Mouse (Mus musculus) heart, adult 9 months (tissue): ENCODE measurements around the gene Gpr156.
A peak's percentile ranks its signal among the peaks of the same experiment; 100 is the strongest.
"Not testable (repeated sequence)": the region's sequence is repeated elsewhere in the genome, so short reads cannot be mapped to it uniquely, and the experiment has no call there.

Source experiments
- DNase-seq, 2 experiments: peaks; one replicate each; pipeline ENCODE4 v3.0.0; 2022; ENCODE audit warnings: low spot score in 2 of 2

Gene Gpr156

GRCm38 (mm10) chr16:37956076-37956676 lies 39.9 kb downstream of the Gpr156 start:
- DNase-seq = no peak

GRCm38 (mm10) chr16:37956751-37957150 lies 40.5 kb downstream of the Gpr156 start:
- DNase-seq = no peak

GRCm38 (mm10) chr16:37962696-37963095 lies 46.4 kb downstream of the Gpr156 start:
- DNase-seq = not testable (repeated sequence)

GRCm38 (mm10) chr16:37963331-37964281 lies 47.3 kb downstream of the Gpr156 start:
- no peak for DNase-seq

- DNase-seq = no peak
These were observed 48.2 kb downstream of the Gpr156 start for GRCm38 (mm10) chr16:37964380-37965070.

GRCm38 (mm10) chr16:37966871-37967270 lies 50.6 kb downstream of the Gpr156 start:
- no peak for DNase-seq

GRCm38 (mm10) chr16:37967415-37967814 lies 51.1 kb downstream of the Gpr156 start:
- DNase-seq = no peak

- no peak for DNase-seq
These were observed 55.2 kb downstream of the Gpr156 start for GRCm38 (mm10) chr16:37971522-37971921.

- DNase-seq = no peak
These were observed 56.1 kb downstream of the Gpr156 start for GRCm38 (mm10) chr16:37972357-37972756.

GRCm38 (mm10) chr16:37973239-37973638 lies 56.9 kb downstream of the Gpr156 start:
- not testable (repeated sequence) for DNase-seq

GRCm38 (mm10) chr16:37973855-37974519 lies 57.7 kb downstream of the Gpr156 start:
- DNase-seq = peak; percentile 41 to 47

- DNase-seq = peak; percentile 25 to 47
These were observed 58.4 kb downstream of the Gpr156 start for GRCm38 (mm10) chr16:37974520-37975340.

GRCm38 (mm10) chr16:37981907-37982306 lies 65.6 kb downstream of the Gpr156 start:
- no peak for DNase-seq

- no peak for DNase-seq
These were observed 72.0 kb downstream of the Gpr156 start for GRCm38 (mm10) chr16:37988211-37988865.

- DNase-seq = no peak
These were observed 73.5 kb downstream of the Gpr156 start for GRCm38 (mm10) chr16:37989796-37990195.

GRCm38 (mm10) chr16:37990553-37991344 lies 74.5 kb downstream of the Gpr156 start:
- DNase-seq = no peak

GRCm38 (mm10) chr16:37992806-37993205 lies 76.5 kb downstream of the Gpr156 start:
- DNase-seq = no peak

- peak; percentile 81 to 82 for DNase-seq
These were observed 78.4 kb downstream of the Gpr156 start for GRCm38 (mm10) chr16:37994647-37995046.

GRCm38 (mm10) chr16:37997771-37998170 lies 81.5 kb downstream of the Gpr156 start:
- DNase-seq = no peak
